Mouse (Mus musculus): ENCODE data around the gene Eif4a2. TPM values are rescaled to one million over a fixed set of nuclear protein-coding genes. Genes with fewer than 3 reads are reported as not detected.

Eif4a2 gene
- 358 and 457 TPM in 2 replicates for total RNA-seq (2012; rRNA removed)
- total RNA-seq (2014; rRNA removed): 660 and 860 TPM in 2 replicates
- 475 TPM in 2 replicates for polyA plus RNA-seq (2012; ENCODE audit: insufficient read length, low read depth)

DNA sequence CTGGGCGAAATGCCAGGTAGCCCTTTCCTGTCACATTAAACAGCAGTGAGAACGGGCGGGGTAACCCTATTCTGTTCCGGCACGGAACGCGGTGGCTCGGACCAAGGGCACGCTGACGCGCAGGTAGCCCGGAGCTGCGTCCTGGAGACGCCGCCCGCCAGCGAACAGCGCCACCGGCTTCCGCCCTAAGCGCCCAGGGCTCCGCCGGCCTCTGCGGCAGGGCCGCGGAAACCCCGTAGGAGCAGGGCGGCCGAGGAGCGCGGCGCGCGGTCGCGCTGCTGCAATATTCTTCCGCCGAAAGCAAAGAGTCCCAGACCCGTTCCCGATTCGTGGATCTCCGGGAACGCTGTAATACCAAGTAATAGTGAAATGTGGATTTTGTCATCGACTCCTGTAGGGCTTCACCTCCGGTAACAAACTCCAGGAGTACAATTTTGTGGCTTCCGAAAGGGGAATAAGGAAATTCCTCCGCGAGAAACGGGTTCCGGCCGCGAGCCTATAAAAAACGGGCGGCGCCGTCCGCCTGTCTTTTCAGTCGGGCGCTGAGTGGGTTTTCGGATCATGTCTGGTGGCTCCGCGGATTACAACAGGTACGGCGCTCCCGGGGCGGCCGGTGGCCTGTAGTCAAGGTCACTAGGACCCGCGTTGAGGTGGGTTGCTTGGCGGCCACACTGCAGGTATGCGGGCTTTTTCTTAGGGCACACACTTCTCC is at the start of gene Eif4a2:
Eif4a2 (plus strand) TSS at position 214 of the 712 bp plus-strand sequence.
- DNase-seq (ENCODE audit: extremely low read depth): peak; percentile 94
- in situ Hi-C loops (cut with MboI; ENCODE audit: low pct_ligation_motif_present, low pct_unique_long_range_greater_than_20kb, low sequenced_read_pairs) (no loop called here), dilution Hi-C loops (cut with MboI; ENCODE audit: extremely low pct_ligation_motif_present, extremely low pct_unique_long_range_greater_than_20kb, low sequenced_read_pairs) (no loop called here)
- H3K36me3 ChIP-seq (replicated peaks in 1 of 2; ENCODE audit: control insufficient read depth in 1 of 2, insufficient read depth in 1 of 2, low read length in 1 of 2): peaks cover 36 to 41% of the 10 kb centered on the region in 2 experiments
- H3K79me2 ChIP-seq (replicated peaks; ENCODE audit: control insufficient read depth, extremely low read depth, insufficient read depth, poor library complexity, severe bottlenecking): peaks cover 46% of the 10 kb centered on the region
- peak; percentile 93 for TF ChIP-seq TCF12 (IDR thresholded peaks at IDR 0.05; ENCODE audit: low read depth, low read length)
- TF ChIP-seq GABPA (IDR thresholded peaks at IDR 0.05; ENCODE audit: insufficient replicate concordance, low read depth, low read length): peak; percentile 67; the same call in 1 of the 2 replicates
- peak; percentile 92 for TF ChIP-seq HCFC1 (IDR thresholded peaks at IDR 0.05; ENCODE audit: low read depth, low read length)
- TF ChIP-seq ZKSCAN1 (IDR thresholded peaks at IDR 0.05; ENCODE audit: borderline replicate concordance, low read depth, low read length): no peak; the same call in 1 of the 2 replicates
- TF ChIP-seq MAZ (IDR thresholded peaks at IDR 0.05; ENCODE audit: low read depth, low read length): peak; percentile 78
- peak; percentile 97 for TF ChIP-seq POLR2A (IDR thresholded peaks at IDR 0.05; ENCODE audit: low read depth, low read length)
- TF ChIP-seq IRF4 (IDR thresholded peaks at IDR 0.05; ENCODE audit: low read depth, low read length): peak; percentile 94
- peak; percentile 100 for TF ChIP-seq NELFE (IDR thresholded peaks at IDR 0.05; ENCODE audit: low read depth, low read length)
- no peak for TF ChIP-seq JUN (IDR thresholded peaks at IDR 0.05; ENCODE audit: insufficient read depth, low read depth, low read length)
- no peak for TF ChIP-seq USF1 (IDR thresholded peaks at IDR 0.05; ENCODE audit: low read depth, low read length)
- peak; percentile 95 for TF ChIP-seq E2F4 (IDR thresholded peaks at IDR 0.05; ENCODE audit: insufficient replicate concordance, low read depth, low read length)
- TF ChIP-seq MEF2A (IDR thresholded peaks at IDR 0.05; ENCODE audit: borderline replicate concordance, low read depth, low read length): peak; percentile 96
- TF ChIP-seq MAFK (IDR thresholded peaks at IDR 0.05; ENCODE audit: insufficient replicate concordance, low read length): 0 out of 2 replicates have a peak, but pooled peaks have one; percentile 45
- TF ChIP-seq ZNF384 (IDR thresholded peaks at IDR 0.05; ENCODE audit: low read depth, low read length): peak; percentile 57; the same call in 1 of the 2 replicates
- TF ChIP-seq SMC3 (IDR thresholded peaks at IDR 0.05; ENCODE audit: low read depth, low read length): peak; percentile 16; the same call in 1 of the 2 replicates
- peak; percentile 95 for TF ChIP-seq MAX (IDR thresholded peaks at IDR 0.05; ENCODE audit: low read length)
- TF ChIP-seq ZMIZ1 (IDR thresholded peaks at IDR 0.05; ENCODE audit: low read depth, low read length): peak; percentile 99
- TF ChIP-seq UBTF (IDR thresholded peaks at IDR 0.05; ENCODE audit: low read depth, low read length): peak; percentile 97
- peak in 1 of 2 experiments; percentile 53; a peak in 2 of 4 replicates for TF ChIP-seq CTCF (conservative IDR thresholded peaks at IDR 0.05 in 1 of 2, IDR thresholded peaks at IDR 0.05 in 1 of 2; ENCODE audit: low read depth in 2 of 2, low read length in 2 of 2)
- TF ChIP-seq CHD2 (IDR thresholded peaks at IDR 0.05; ENCODE audit: low read length): peak; percentile 76
- peak; percentile 90 for TF ChIP-seq MXI1 (IDR thresholded peaks at IDR 0.05; ENCODE audit: low read depth, low read length)
- peak; percentile 11; the same call in 1 of the 2 replicates for TF ChIP-seq USF2 (conservative IDR thresholded peaks at IDR 0.05; ENCODE audit: low read depth, low read length)
- peak; percentile 100 for TF ChIP-seq KAT2A (IDR thresholded peaks at IDR 0.05; ENCODE audit: insufficient replicate concordance, low read length)
- TF ChIP-seq JUND (conservative IDR thresholded peaks at IDR 0.05; ENCODE audit: low read depth, low read length): peak; percentile 63; the same call in 1 of the 2 replicates
- peak; percentile 99 for TF ChIP-seq MYC (IDR thresholded peaks at IDR 0.05; ENCODE audit: low read depth, low read length)
- TF ChIP-seq SIN3A (IDR thresholded peaks at IDR 0.05; ENCODE audit: low read length): peak; percentile 91
- peak; percentile 94 for TF ChIP-seq ELF1 (IDR thresholded peaks at IDR 0.05; ENCODE audit: low read depth, low read length)
- TF ChIP-seq BHLHE40 (IDR thresholded peaks at IDR 0.05; ENCODE audit: low read depth, low read length): peak; percentile 59; the same call in 1 of the 2 replicates
- no peak; the same call in 1 of the 2 replicates for TF ChIP-seq CHD1 (IDR thresholded peaks at IDR 0.05; ENCODE audit: low read depth, low read length)
- TF ChIP-seq NRF1 (IDR thresholded peaks at IDR 0.05; ENCODE audit: low read depth, low read length): peak; percentile 72
- peak; percentile 84 for TF ChIP-seq RCOR1 (conservative IDR thresholded peaks at IDR 0.05; ENCODE audit: low read depth, low read length)
- peak; percentile 98 for TF ChIP-seq POLR2AphosphoS2 (IDR thresholded peaks at IDR 0.05; ENCODE audit: low read depth, low read length)
- no peak for TF ChIP-seq RAD21 (IDR thresholded peaks at IDR 0.05; ENCODE audit: low read depth, low read length)
- TF ChIP-seq ETS1 (conservative IDR thresholded peaks at IDR 0.05; ENCODE audit: low read depth, low read length): peak; percentile 39
- peak; percentile 98 for TF ChIP-seq TBP (conservative IDR thresholded peaks at IDR 0.05; ENCODE audit: low read depth, low read length)
- no peak for TF ChIP-seq ZC3H11A (IDR thresholded peaks at IDR 0.05; ENCODE audit: low read depth, low read length)
- TF ChIP-seq PAX5 (IDR thresholded peaks at IDR 0.05; ENCODE audit: low read length): no peak
- no peak for TF ChIP-seq EP300 (IDR thresholded peaks at IDR 0.05; ENCODE audit: low read length)
- H3K4me3 ChIP-seq (replicated peaks in 1 of 3; ENCODE audit: low read depth in 2 of 3, low read length in 2 of 3, poor library complexity in 1 of 3): peak within 1 kb of the TSS; percentile 81 to 97 (median 91)
- H3K4me2 ChIP-seq (ENCODE audit: insufficient read depth, low read depth, poor library complexity, severe bottlenecking): peak within 1 kb of the TSS; percentile 93
- peak within 1 kb of the TSS; percentile 100 for H3K9ac ChIP-seq (ENCODE audit: insufficient read depth, low read depth)
- no peaks in the 10 kb centered on the region for H3K9me3 ChIP-seq (replicated peaks; ENCODE audit: low read length)
- H3K27me3 ChIP-seq (replicated peaks): no peaks in the 10 kb centered on the region
- peaks cover 4 to 40% of the 10 kb centered on the region in 2 experiments; a peak in 2 of 4 replicates for H3K4me1 ChIP-seq (ENCODE audit: control insufficient read depth in 1 of 2, insufficient read depth in 2 of 2)
- H3K27ac ChIP-seq (ENCODE audit: insufficient read depth, low read depth): peak within 1 kb of the TSS; percentile 93
